Mouse (Mus musculus): ENCODE results near the gene Olfr1362.

The Olfr1362 gene

DNA sequence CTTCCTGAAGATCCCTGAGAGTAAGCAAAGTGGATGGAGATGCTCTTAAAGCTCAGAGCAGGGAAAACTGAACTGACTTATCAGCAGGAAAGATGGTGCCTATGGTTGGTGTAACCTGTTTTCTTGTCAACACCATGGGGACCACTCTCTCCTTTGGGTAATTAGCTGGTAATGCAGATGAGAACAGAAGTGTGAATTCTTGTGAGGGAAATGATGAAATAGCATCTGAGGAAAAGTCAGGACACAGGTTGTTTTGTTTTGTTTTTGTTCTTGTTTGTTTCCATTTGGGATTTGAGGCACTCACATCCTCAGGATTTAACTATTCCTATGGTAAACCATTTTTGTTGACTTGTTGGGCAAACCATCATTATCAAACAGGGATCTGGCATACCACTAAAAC, at the start of gene Olfr1362:
Olfr1362 (minus strand) TSS at position 101 of the 400 bp plus-strand sequence.
- no peak for DNase-seq (ENCODE audit: low read depth, low spot score)

DNA sequence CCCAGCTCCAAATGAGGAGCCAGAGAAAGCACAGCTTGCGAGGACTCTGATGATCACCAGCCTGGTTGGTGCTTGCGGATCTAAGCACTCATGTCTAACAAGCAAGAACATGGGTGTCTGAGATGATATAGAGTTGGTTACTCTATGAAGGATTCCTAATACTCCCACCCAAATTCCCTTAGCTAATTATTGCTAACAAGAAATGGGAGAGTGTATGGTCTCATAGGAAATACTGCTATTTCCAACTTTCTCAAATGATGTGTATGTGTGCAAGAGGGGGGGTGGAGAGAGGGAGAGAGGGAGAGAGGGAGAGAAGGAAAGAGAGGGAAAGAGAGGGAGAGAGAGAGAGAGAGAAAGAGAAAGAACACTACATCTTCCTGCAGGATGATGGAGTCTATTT, 49.5 kb upstream of the Olfr1362 start, which contains the start of gene Olfr1361:
Olfr1361 (minus strand) TSS at position 101 of the 400 bp plus-strand sequence.
- no peak for DNase-seq (ENCODE audit: low read depth, low spot score)

DNA sequence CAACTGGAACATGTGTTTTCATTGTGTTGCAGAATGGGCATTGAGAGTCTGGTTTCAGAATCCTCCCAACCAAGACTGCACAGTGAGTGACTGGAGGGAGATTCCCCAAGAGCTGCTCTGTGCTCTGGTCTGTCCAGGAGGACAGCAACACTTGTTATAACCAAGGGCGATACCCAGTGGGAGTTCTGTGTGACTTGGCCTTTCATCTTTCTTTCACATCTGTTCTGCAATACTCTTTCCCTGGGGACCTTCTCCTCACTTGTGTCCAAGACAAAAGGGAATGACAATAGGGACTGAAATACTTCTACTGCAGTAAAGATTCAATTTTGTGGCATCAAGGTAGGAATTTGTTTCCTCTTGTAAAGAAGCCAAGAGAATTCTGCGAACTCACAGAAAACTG, 28.6 kb upstream of the Olfr1362 start, which contains the start of gene Olfr11:
Olfr11 (minus strand) TSS at position 101 of the 400 bp plus-strand sequence.
- no peak for DNase-seq (ENCODE audit: low read depth, low spot score)

DNA sequence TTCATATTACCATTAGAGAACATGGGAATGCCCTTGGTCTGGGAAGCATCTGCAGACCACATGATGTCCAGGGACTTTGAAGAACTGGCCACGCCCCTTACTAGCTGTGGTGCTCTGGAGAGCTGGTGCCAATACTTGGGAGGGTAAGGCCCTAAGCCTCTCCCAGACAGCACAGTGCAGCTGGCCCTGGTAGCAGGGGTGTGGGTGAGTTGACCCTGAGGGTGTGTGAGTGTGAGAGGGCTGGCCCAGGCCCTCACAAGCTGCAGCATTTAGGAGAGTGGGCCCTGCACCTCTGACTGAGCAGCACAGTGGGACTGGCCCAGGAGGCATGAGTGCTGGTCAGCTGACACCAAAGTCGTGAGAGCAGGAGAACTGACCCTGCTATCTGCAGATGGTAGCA, 22.2 kb downstream of the Olfr1362 start:
- no peak for DNase-seq (ENCODE audit: low read depth, low spot score)

DNA sequence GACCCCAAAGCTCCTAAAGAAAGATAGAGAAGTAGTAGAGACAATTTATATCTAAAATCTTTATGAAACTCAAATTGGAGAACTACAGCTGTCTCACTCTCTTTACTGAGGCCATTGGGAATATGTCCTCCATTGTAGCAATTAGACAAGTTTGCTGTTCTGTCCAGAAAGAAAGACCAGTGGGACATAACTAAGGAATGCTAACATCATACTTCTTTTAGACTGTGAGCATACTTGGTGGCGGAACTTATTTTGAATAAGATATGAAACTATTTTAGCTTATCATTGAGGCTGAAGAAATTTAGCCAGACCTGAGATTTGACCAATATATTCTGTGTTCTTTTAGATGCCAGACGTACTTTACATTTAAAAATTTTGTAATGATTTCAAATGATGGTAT, 32.2 kb downstream of the Olfr1362 start, which contains the start of gene Olfr1364:
Olfr1364 (minus strand) TSS at position 101 of the 400 bp plus-strand sequence.
- DNase-seq (ENCODE audit: low read depth, low spot score): no peak

Data from CD4-positive helper T cell, adult 2 months (primary cell).